Mouse (Mus musculus): ENCODE data around the gene Rhou. TPM values are rescaled to one million over a fixed set of nuclear protein-coding genes. Genes with fewer than 3 reads are reported as not detected.

Gene Rhou
- polyA plus RNA-seq, 1 experiment from 2014 or later = 8.6 TPM

- no peak overlapping the region for H3K27ac ChIP-seq (replicated peaks)
- H3K4me1 ChIP-seq = no peaks in the 10 kb centered on the region
- no peak overlapping the region for H3K9ac ChIP-seq (replicated peaks)
- no peaks in the 10 kb centered on the region for H3K36me3 ChIP-seq
- H3K27me3 ChIP-seq = no peaks in the 10 kb centered on the region
- H3K4me3 ChIP-seq = no peak overlapping the region
- ATAC-seq (replicated peaks) = no peak
- 81% methylated on average over 16 of the region's 16 CpGs for WGBS
- H3K4me2 ChIP-seq (replicated peaks) = no peak overlapping the region
- no peaks in the 10 kb centered on the region for H3K9me3 ChIP-seq
These were observed 53.4 kb downstream of the Rhou start for GRCm38 (mm10) chr8:123707137-123707536.

GRCm38 (mm10) chr8:123708729-123709128 lies 55.0 kb downstream of the Rhou start:
- no peaks in the 10 kb centered on the region for H3K27me3 ChIP-seq
- no peaks in the 10 kb centered on the region for H3K36me3 ChIP-seq
- WGBS = 84% methylated on average over 8 of the region's 8 CpGs
- no peak overlapping the region for H3K4me3 ChIP-seq
- no peak for ATAC-seq (replicated peaks)
- no peaks in the 10 kb centered on the region for H3K9me3 ChIP-seq
- no peaks in the 10 kb centered on the region for H3K4me1 ChIP-seq
- H3K27ac ChIP-seq (replicated peaks) = no peak overlapping the region
- H3K4me2 ChIP-seq (replicated peaks) = no peak overlapping the region
- H3K9ac ChIP-seq (replicated peaks) = no peak overlapping the region

GRCm38 (mm10) chr8:123710335-123710734 lies 56.6 kb downstream of the Rhou start:
- Histone ChIP-seq H3K36me3 (no peaks in the 10 kb centered on the region), H3K4me1 (no peaks in the 10 kb centered on the region), H3K4me3 (no peak overlapping the region), H3K9me3 (no peaks in the 10 kb centered on the region), H3K27ac (replicated peaks) (no peak overlapping the region), H3K4me2 (replicated peaks) (no peak overlapping the region), H3K9ac (replicated peaks) (no peak overlapping the region), H3K27me3 (no peaks in the 10 kb centered on the region)
- 84% methylated on average over 5 of the region's 5 CpGs for WGBS
- no peak for ATAC-seq (replicated peaks)

Other genes with a start within 250 kb of the Rhou start
- 0.15 and 0.23 TPM in 2 replicates for gene Mc1r, start 246.8 kb upstream of the Rhou start, polyA plus RNA-seq (2015; fragmentation: Nextera tagmentation; extraction: Ambion mirVana)
- 1,822 and 1,823 TPM in 2 replicates for gene Tubb3, start 242.5 kb upstream of the Rhou start, polyA plus RNA-seq (2015; fragmentation: Nextera tagmentation; extraction: Ambion mirVana)
- 43.3 and 46.3 TPM in 2 replicates for gene Def8, start 230.4 kb upstream of the Rhou start, polyA plus RNA-seq (2015; fragmentation: Nextera tagmentation; extraction: Ambion mirVana)
- gene Afg3l1, start 176.0 kb upstream of the Rhou start, polyA plus RNA-seq (2015; fragmentation: Nextera tagmentation; extraction: Ambion mirVana) = 59.5 and 62.4 TPM in 2 replicates
- gene Dbndd1, start 138.5 kb upstream of the Rhou start, polyA plus RNA-seq (2015; fragmentation: Nextera tagmentation; extraction: Ambion mirVana) = 89.6 and 96.4 TPM in 2 replicates
- gene Gas8, start 135.1 kb upstream of the Rhou start, polyA plus RNA-seq (2015; fragmentation: Nextera tagmentation; extraction: Ambion mirVana) = 43.8 and 44.0 TPM in 2 replicates
- gene Rab4a, start 152.1 kb downstream of the Rhou start, polyA plus RNA-seq (2015; fragmentation: Nextera tagmentation; extraction: Ambion mirVana) = 78.2 and 78.5 TPM in 2 replicates
- gene Ccsap, start 206.3 kb downstream of the Rhou start, polyA plus RNA-seq (2015; fragmentation: Nextera tagmentation; extraction: Ambion mirVana) = 8.2 and 8.3 TPM in 2 replicates
- 3.8 and 7.0 TPM in 2 replicates for gene Acta1, start 240.8 kb downstream of the Rhou start, polyA plus RNA-seq (2015; fragmentation: Nextera tagmentation; extraction: Ambion mirVana)